Mouse (Mus musculus): Measurements from ENCODE around the gene Il21r. TPM values are rescaled to one million over a fixed set of nuclear protein-coding genes. Genes with fewer than 3 reads are reported as not detected.
A peak's percentile ranks its signal among the peaks of the same experiment; 100 is the strongest.

Gene Il21r
- total and polyA plus RNA-seq, 3 experiments = 103 to 252 (median 142) TPM

GRCm38 (mm10) chr7:125625829-125626228, 22.6 kb downstream of the Il21r start:
- H3K4me3 ChIP-seq (replicated peaks in 1 of 3; ENCODE audit: low read depth in 2 of 3, low read length in 2 of 3, poor library complexity in 1 of 3) = no peak overlapping the region
- no peak for DNase-seq (ENCODE audit: extremely low read depth)
- H3K4me1 ChIP-seq (ENCODE audit: control insufficient read depth in 1 of 2, insufficient read depth in 2 of 2) = peaks cover 16 to 98% of the 10 kb centered on the region in 2 experiments
- dilution Hi-C loops (cut with MboI; ENCODE audit: extremely low pct_ligation_motif_present, extremely low pct_unique_long_range_greater_than_20kb, low sequenced_read_pairs) = no loop called here
- in situ Hi-C loops (cut with MboI; ENCODE audit: low pct_ligation_motif_present, low pct_unique_long_range_greater_than_20kb, low sequenced_read_pairs) = no loop called here
- H3K9me3 ChIP-seq (replicated peaks; ENCODE audit: low read length) = no peaks in the 10 kb centered on the region
- no peak overlapping the region for H3K4me2 ChIP-seq (ENCODE audit: insufficient read depth, low read depth, poor library complexity, severe bottlenecking)
- TF ChIP-seq NRF1 (IDR thresholded peaks at IDR 0.05; ENCODE audit: low read depth, low read length) (no peak), NELFE (IDR thresholded peaks at IDR 0.05; ENCODE audit: low read depth, low read length) (no peak), POLR2A (IDR thresholded peaks at IDR 0.05; ENCODE audit: low read depth, low read length) (peak; percentile 27; the same call in 1 of the 2 replicates), CHD1 (IDR thresholded peaks at IDR 0.05; ENCODE audit: low read depth, low read length) (no peak)
- no peaks in the 10 kb centered on the region for H3K27me3 ChIP-seq (replicated peaks)
- H3K79me2 ChIP-seq (replicated peaks; ENCODE audit: control insufficient read depth, extremely low read depth, insufficient read depth, poor library complexity, severe bottlenecking) = peaks cover 70% of the 10 kb centered on the region
- H3K36me3 ChIP-seq (replicated peaks in 1 of 2; ENCODE audit: control insufficient read depth in 1 of 2, insufficient read depth in 1 of 2, low read length in 1 of 2) = peaks cover 94 to 99% of the 10 kb centered on the region in 2 experiments
- 0 out of 2 replicates have a peak overlapping the region, but pooled peaks have one; percentile 21 for H3K27ac ChIP-seq (ENCODE audit: insufficient read depth, low read depth)
- H3K9ac ChIP-seq (ENCODE audit: insufficient read depth, low read depth) = no peak overlapping the region

GRCm38 (mm10) chr7:125630317-125630716, 27.1 kb downstream of the Il21r start:
- peaks cover 25% of the 10 kb centered on the region for H3K79me2 ChIP-seq (replicated peaks; ENCODE audit: control insufficient read depth, extremely low read depth, insufficient read depth, poor library complexity, severe bottlenecking)
- in situ Hi-C loops (cut with MboI; ENCODE audit: low pct_ligation_motif_present, low pct_unique_long_range_greater_than_20kb, low sequenced_read_pairs) (no loop called here), dilution Hi-C loops (cut with MboI; ENCODE audit: extremely low pct_ligation_motif_present, extremely low pct_unique_long_range_greater_than_20kb, low sequenced_read_pairs) (no loop called here)
- H3K4me1 ChIP-seq (ENCODE audit: control insufficient read depth in 1 of 2, insufficient read depth in 2 of 2) = peaks cover 9 to 90% of the 10 kb centered on the region in 2 experiments
- H3K27ac ChIP-seq (ENCODE audit: insufficient read depth, low read depth) = no peak overlapping the region
- no peak for TF ChIP-seq UBTF (IDR thresholded peaks at IDR 0.05; ENCODE audit: low read depth, low read length)
- TF ChIP-seq ELF1 (IDR thresholded peaks at IDR 0.05; ENCODE audit: low read depth, low read length) = no peak
- 0 out of 2 replicates have a peak, but pooled peaks have one; percentile 9 for TF ChIP-seq POLR2AphosphoS2 (IDR thresholded peaks at IDR 0.05; ENCODE audit: low read depth, low read length)
- no peak for TF ChIP-seq ZKSCAN1 (IDR thresholded peaks at IDR 0.05; ENCODE audit: borderline replicate concordance, low read depth, low read length)
- no peak overlapping the region for H3K4me2 ChIP-seq (ENCODE audit: insufficient read depth, low read depth, poor library complexity, severe bottlenecking)
- peaks cover 87 to 95% of the 10 kb centered on the region in 2 experiments for H3K36me3 ChIP-seq (replicated peaks in 1 of 2; ENCODE audit: control insufficient read depth in 1 of 2, insufficient read depth in 1 of 2, low read length in 1 of 2)
- H3K9ac ChIP-seq (ENCODE audit: insufficient read depth, low read depth) = no peak overlapping the region
- H3K27me3 ChIP-seq (replicated peaks) = no peaks in the 10 kb centered on the region
- no peak for DNase-seq (ENCODE audit: extremely low read depth)
- H3K4me3 ChIP-seq (replicated peaks in 1 of 3; ENCODE audit: low read depth in 2 of 3, low read length in 2 of 3, poor library complexity in 1 of 3) = no peak overlapping the region
- H3K9me3 ChIP-seq (replicated peaks; ENCODE audit: low read length) = no peaks in the 10 kb centered on the region

- in situ Hi-C loops (cut with MboI; ENCODE audit: low pct_ligation_motif_present, low pct_unique_long_range_greater_than_20kb, low sequenced_read_pairs) (no loop called here), dilution Hi-C loops (cut with MboI; ENCODE audit: extremely low pct_ligation_motif_present, extremely low pct_unique_long_range_greater_than_20kb, low sequenced_read_pairs) (no loop called here)
- Histone ChIP-seq H3K4me3 (replicated peaks in 1 of 3; ENCODE audit: low read depth in 2 of 3, low read length in 2 of 3, poor library complexity in 1 of 3) (no peak overlapping the region), H3K9me3 (replicated peaks; ENCODE audit: low read length) (no peaks in the 10 kb centered on the region), H3K79me2 (replicated peaks; ENCODE audit: control insufficient read depth, extremely low read depth, insufficient read depth, poor library complexity, severe bottlenecking) (peaks cover 18% of the 10 kb centered on the region), H3K4me2 (ENCODE audit: insufficient read depth, low read depth, poor library complexity, severe bottlenecking) (no peak overlapping the region), H3K27ac (ENCODE audit: insufficient read depth, low read depth) (0 out of 2 replicates have a peak overlapping the region, but pooled peaks have one; percentile 11), H3K4me1 (ENCODE audit: control insufficient read depth in 1 of 2, insufficient read depth in 2 of 2) (peaks cover 15 to 90% of the 10 kb centered on the region in 2 experiments), H3K27me3 (replicated peaks) (no peaks in the 10 kb centered on the region), H3K36me3 (replicated peaks in 1 of 2; ENCODE audit: control insufficient read depth in 1 of 2, insufficient read depth in 1 of 2, low read length in 1 of 2) (peaks cover 80 to 91% of the 10 kb centered on the region in 2 experiments), H3K9ac (ENCODE audit: insufficient read depth, low read depth) (no peak overlapping the region)
- TF ChIP-seq RAD21 (IDR thresholded peaks at IDR 0.05; ENCODE audit: low read depth, low read length) (no peak), CHD1 (IDR thresholded peaks at IDR 0.05; ENCODE audit: low read depth, low read length) (no peak), CTCF (conservative IDR thresholded peaks at IDR 0.05 in 1 of 2, IDR thresholded peaks at IDR 0.05 in 1 of 2; ENCODE audit: low read depth in 2 of 2, low read length in 2 of 2) (no peak), NELFE (IDR thresholded peaks at IDR 0.05; ENCODE audit: low read depth, low read length) (no peak), SMC3 (IDR thresholded peaks at IDR 0.05; ENCODE audit: low read depth, low read length) (no peak), BHLHE40 (IDR thresholded peaks at IDR 0.05; ENCODE audit: low read depth, low read length) (no peak), ETS1 (conservative IDR thresholded peaks at IDR 0.05; ENCODE audit: low read depth, low read length) (no peak), POLR2A (IDR thresholded peaks at IDR 0.05; ENCODE audit: low read depth, low read length) (no peak; the same call in 1 of the 2 replicates), USF2 (conservative IDR thresholded peaks at IDR 0.05; ENCODE audit: low read depth, low read length) (no peak), PAX5 (IDR thresholded peaks at IDR 0.05; ENCODE audit: low read length) (no peak), EP300 (IDR thresholded peaks at IDR 0.05; ENCODE audit: low read length) (no peak), UBTF (IDR thresholded peaks at IDR 0.05; ENCODE audit: low read depth, low read length) (no peak), GABPA (IDR thresholded peaks at IDR 0.05; ENCODE audit: insufficient replicate concordance, low read depth, low read length) (no peak), MAX (IDR thresholded peaks at IDR 0.05; ENCODE audit: low read length) (no peak), ZMIZ1 (IDR thresholded peaks at IDR 0.05; ENCODE audit: low read depth, low read length) (no peak), CHD2 (IDR thresholded peaks at IDR 0.05; ENCODE audit: low read length) (no peak), E2F4 (IDR thresholded peaks at IDR 0.05; ENCODE audit: insufficient replicate concordance, low read depth, low read length) (no peak), POLR2AphosphoS2 (IDR thresholded peaks at IDR 0.05; ENCODE audit: low read depth, low read length) (no peak), JUN (IDR thresholded peaks at IDR 0.05; ENCODE audit: insufficient read depth, low read depth, low read length) (no peak)
- no peak for DNase-seq (ENCODE audit: extremely low read depth)
These were observed 27.8 kb downstream of the Il21r start for GRCm38 (mm10) chr7:125630989-125631388.
